Mouse (Mus musculus): ENCODE data around the gene Cpd. TPM values are rescaled to one million over a fixed set of nuclear protein-coding genes. Genes with fewer than 3 reads are reported as not detected.
A peak's percentile ranks its signal among the peaks of the same experiment; 100 is the strongest.

The Cpd gene
- polyA plus RNA-seq, 1 experiment from 2014 or later = 11.6 TPM

DNA sequence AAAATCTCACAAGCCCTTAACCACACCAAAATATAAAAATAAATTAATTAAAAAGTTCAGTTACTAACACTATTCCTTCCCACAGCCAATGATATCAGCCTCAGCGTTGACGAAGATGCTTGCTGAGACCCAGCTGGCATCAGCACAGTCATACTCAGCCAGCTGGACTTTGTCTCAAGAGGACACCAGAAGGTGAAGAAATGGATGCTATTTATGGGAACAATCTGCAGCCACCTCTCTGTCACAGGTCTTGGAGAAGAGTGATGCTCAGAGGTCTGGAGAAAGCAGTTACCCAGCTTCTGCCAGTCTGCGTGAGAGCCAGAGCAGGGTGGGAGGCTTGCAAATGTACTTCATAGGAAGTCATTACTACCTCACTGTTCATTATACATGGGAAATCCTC, 14.4 kb upstream of the Cpd start:
- H3K36me3 ChIP-seq = no peaks in the 10 kb centered on the region
- H3K4me3 ChIP-seq = no peak overlapping the region
- DNase-seq (ENCODE audit: low spot score) = peak; percentile 77
- no peaks in the 10 kb centered on the region for H3K9me3 ChIP-seq
- WGBS = 48% methylated on average over 3 of the region's 3 CpGs
- no peaks in the 10 kb centered on the region for H3K27me3 ChIP-seq (ENCODE audit: insufficient read depth, poor library complexity, severe bottlenecking)
- no peak overlapping the region; the same call in 1 of the 2 replicates for H3K27ac ChIP-seq
- peaks cover 36% of the 10 kb centered on the region for H3K4me1 ChIP-seq

DNA sequence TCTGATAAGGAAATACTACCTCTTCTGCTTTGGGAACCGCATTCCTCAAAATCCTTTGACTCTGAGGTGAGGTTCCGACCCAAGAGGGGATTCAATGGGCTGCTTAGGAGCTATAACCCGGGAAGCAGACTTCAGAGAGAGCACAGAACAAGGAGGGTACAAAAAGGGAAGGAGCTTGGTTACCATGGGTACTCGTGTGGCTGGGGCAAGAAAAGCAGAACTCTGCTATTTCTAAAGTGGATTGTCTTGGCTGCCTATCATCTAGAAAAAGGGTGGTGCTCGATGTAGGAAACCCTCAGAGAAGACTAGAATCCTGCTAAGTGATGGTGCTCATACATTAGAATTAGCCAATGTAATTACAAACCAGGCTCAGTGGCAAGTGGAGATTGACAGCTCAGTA, 12.4 kb upstream of the Cpd start:
- DNase-seq (ENCODE audit: low spot score) = no peak
- no peaks in the 10 kb centered on the region for H3K27me3 ChIP-seq (ENCODE audit: insufficient read depth, poor library complexity, severe bottlenecking)
- no peaks in the 10 kb centered on the region for H3K36me3 ChIP-seq
- 44% methylated on average over 5 of the region's 5 CpGs for WGBS
- H3K27ac ChIP-seq = peak overlapping the region; percentile 79
- peaks cover 48% of the 10 kb centered on the region for H3K4me1 ChIP-seq
- no peak overlapping the region for H3K4me3 ChIP-seq
- no peaks in the 10 kb centered on the region for H3K9me3 ChIP-seq

DNA sequence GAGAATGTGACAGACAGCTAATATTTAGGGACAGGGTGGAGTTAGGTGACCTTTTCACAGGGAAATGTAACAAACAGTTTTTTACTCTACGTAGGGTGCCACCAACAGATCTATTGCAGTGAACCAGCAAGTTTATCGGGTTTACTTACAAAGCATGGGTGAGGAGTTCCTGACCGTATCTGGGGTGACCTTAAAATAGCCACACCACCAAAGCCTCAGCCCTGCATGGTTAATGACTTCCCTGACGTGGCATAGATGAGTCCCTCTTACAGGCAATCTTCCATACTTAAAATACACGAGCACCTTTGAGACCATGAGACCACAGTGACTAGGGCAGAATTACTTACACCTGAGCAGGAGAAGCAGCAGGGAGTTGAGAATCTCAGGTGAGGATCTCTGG, 12.0 kb upstream of the Cpd start:
- 42% methylated on average over 5 of the region's 5 CpGs for WGBS
- peak overlapping the region; percentile 79 for H3K27ac ChIP-seq

DNA sequence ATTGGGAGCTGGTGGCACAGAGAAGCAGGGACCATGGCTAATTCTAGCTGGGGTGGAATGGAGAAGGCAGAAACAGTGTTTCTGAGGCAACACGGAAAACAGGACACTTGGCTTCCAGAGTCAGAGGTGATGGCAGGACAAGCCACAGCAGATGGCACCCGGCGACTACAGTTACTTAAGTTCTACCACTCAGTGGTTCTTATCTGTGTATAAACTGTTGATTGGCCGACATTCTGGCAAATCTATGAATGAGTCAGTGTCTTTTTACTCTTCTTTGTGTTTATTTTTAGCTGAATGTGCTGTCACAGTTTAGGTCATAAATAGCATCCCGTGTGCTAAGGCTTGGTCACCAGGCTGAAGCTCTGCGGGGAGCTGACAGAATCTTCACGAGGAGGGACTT, 10.3 kb upstream of the Cpd start:
- no peak for DNase-seq (ENCODE audit: low spot score)
- 33% methylated on average over 7 of the region's 7 CpGs for WGBS
- peaks cover 48% of the 10 kb centered on the region for H3K4me1 ChIP-seq
- no peaks in the 10 kb centered on the region for H3K36me3 ChIP-seq
- H3K27ac ChIP-seq = peak overlapping the region; percentile 60
- H3K4me3 ChIP-seq = no peak overlapping the region
- H3K27me3 ChIP-seq (ENCODE audit: insufficient read depth, poor library complexity, severe bottlenecking) = no peaks in the 10 kb centered on the region
- no peaks in the 10 kb centered on the region for H3K9me3 ChIP-seq

More for the DNA sequence above, 12.0 kb upstream of the Cpd start:
- no peak overlapping the region for H3K4me3 ChIP-seq
- H3K27me3 ChIP-seq (ENCODE audit: insufficient read depth, poor library complexity, severe bottlenecking) = no peaks in the 10 kb centered on the region
- no peaks in the 10 kb centered on the region for H3K36me3 ChIP-seq
- no peak for DNase-seq (ENCODE audit: low spot score)
- no peaks in the 10 kb centered on the region for H3K9me3 ChIP-seq
- peaks cover 48% of the 10 kb centered on the region for H3K4me1 ChIP-seq

DNA sequence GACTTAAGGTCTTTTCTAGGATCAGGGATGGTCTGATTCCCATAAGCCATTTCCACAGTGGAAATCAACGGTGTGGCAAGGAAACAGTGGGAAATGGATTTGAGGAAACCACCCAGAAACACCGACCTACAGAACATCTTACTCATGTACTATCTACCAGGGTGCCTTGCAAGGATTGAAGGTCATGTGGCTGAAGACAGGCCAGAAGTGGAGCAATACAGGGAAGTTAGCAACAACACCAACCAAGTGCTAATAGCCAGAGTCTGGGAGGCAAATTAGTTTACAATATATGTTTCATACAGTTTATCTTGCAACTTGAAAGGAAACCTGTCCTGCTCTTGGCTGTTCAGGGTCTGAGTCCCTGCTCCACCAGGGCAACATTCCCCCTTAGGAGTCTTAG, 9.8 kb upstream of the Cpd start:
- 84% methylated on average over 2 of the region's 2 CpGs for WGBS
- peaks cover 48% of the 10 kb centered on the region for H3K4me1 ChIP-seq
- H3K27ac ChIP-seq = peak overlapping the region; percentile 60
- H3K4me3 ChIP-seq = no peak overlapping the region
- H3K27me3 ChIP-seq (ENCODE audit: insufficient read depth, poor library complexity, severe bottlenecking) = no peaks in the 10 kb centered on the region
- no peaks in the 10 kb centered on the region for H3K9me3 ChIP-seq
- H3K36me3 ChIP-seq = no peaks in the 10 kb centered on the region
- no peak for DNase-seq (ENCODE audit: low spot score)

DNA sequence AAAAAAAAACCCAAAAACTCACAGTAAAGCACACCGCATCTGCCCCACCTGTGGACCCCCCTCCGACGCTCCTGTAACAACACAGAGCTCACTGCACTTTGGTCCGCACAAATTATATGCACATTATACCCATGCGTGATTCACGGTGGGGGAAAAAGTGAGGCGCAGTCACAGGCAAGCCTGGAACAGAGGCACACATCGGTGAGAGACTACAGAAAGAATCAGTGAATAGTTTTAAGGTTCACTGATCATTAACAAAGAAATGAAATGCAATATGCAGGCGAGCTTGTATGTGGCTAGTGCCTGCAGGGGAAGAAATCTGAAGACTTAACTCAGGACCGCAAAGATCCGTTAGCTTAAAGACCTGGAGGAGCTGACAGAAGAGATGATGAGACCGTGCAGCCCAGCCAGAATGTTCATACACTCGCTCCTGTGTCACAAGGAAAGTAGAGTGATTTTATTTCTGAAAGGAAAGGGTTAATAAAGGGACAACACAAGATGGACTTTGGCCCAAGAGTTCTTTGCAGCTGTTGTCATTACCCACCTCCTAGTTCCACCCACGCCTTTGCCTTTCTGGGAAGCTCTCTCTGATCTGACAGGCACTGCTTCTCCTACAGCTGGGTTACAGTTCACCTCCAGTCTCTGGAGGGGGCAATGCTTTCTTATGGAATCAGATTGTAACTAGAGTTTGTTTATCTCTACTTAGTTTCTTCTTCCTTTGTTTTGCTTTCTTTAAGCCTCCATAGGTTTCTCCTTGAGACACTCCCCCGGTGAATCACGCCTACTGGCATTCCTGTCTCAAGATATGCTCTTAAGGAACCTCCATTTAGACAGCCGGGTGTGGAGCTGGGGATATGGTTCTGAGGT, 7.9 kb upstream of the Cpd start:
- no peaks in the 10 kb centered on the region for H3K27me3 ChIP-seq (ENCODE audit: insufficient read depth, poor library complexity, severe bottlenecking)
- no peak overlapping the region for H3K4me3 ChIP-seq
- no peak for DNase-seq (ENCODE audit: low spot score)
- WGBS = 70% methylated on average over 17 of the region's 17 CpGs
- H3K9me3 ChIP-seq = no peaks in the 10 kb centered on the region
- peaks cover 37% of the 10 kb centered on the region for H3K4me1 ChIP-seq
- no peaks in the 10 kb centered on the region for H3K36me3 ChIP-seq
- H3K27ac ChIP-seq = no peak overlapping the region; the same call in 1 of the 2 replicates

DNA sequence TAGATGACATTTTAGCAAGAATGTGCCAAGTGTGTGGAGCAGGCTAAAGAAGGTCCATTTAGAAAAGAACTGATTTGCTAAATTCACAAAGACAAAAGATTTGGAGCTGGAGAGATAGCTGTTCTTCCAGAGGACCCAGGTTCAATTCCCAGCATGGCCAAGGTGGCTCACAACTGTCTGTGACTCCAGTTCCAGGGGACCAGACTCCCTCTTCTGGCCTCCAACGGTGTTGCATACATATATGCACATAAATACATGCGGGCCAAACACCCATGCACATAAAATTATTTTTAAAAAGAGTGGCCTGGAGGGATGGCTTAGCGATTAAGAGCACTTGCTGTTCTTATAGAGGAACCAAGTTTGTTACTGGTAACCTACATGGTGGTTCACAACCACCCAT, 4.7 kb upstream of the Cpd start:
- no peaks in the 10 kb centered on the region for H3K9me3 ChIP-seq
- peaks cover 17% of the 10 kb centered on the region for H3K4me1 ChIP-seq
- H3K36me3 ChIP-seq = no peaks in the 10 kb centered on the region
- H3K27me3 ChIP-seq (ENCODE audit: insufficient read depth, poor library complexity, severe bottlenecking) = no peaks in the 10 kb centered on the region
- 70% methylated on average over 3 of the region's 3 CpGs for WGBS
- no peak for DNase-seq (ENCODE audit: low spot score)
- no peak overlapping the region for H3K4me3 ChIP-seq
- H3K27ac ChIP-seq = no peak overlapping the region

DNA sequence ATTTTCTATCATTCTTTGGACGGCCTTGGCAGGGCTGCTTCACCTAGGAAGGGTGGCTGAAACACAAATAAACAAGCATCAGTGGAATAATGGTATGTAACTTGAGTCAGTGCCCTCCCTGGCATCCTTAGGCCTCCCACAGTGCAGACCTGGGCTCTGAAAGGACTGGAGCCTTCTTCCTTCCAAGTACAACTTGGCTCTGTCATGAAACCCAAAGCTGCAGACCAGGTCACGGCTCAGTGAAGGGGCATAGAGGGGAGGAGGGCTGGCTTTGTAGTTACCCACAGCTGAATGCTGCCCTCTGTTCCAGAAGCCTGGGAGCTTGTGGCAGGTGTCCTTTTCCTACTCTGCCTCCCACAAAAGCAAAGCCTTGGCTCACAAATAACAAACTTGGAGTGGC, 2.8 kb upstream of the Cpd start:
- 48% methylated on average over 2 of the region's 2 CpGs for WGBS
- H3K9me3 ChIP-seq = no peaks in the 10 kb centered on the region
- no peaks in the 10 kb centered on the region for H3K36me3 ChIP-seq
- H3K27ac ChIP-seq = no peak overlapping the region
- H3K4me3 ChIP-seq = no peak overlapping the region
- H3K27me3 ChIP-seq (ENCODE audit: insufficient read depth, poor library complexity, severe bottlenecking) = no peaks in the 10 kb centered on the region
- H3K4me1 ChIP-seq = peaks cover 24% of the 10 kb centered on the region
- DNase-seq (ENCODE audit: low spot score) = no peak

DNA sequence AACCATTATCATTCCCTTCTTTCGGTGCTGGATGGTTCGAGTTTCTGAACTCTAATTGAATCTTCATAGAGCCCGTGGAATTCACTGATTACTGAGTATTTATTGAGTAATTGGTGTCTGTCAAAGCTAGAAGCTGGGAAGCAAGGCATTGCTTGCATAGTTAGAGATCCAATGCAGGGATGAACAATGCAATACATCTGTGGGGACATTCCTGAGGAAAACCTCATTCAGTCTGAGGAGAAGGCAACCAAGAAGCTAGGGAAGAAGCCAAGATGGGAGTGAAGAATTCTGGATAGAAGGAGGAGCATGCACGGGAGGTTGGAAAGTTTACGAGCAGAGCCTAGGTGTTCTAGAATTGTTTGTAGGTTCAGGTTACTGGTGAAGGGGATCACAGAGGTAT, 1.3 kb upstream of the Cpd start:
- H3K4me1 ChIP-seq = peaks cover 33% of the 10 kb centered on the region
- no peak overlapping the region for H3K4me3 ChIP-seq
- H3K36me3 ChIP-seq = no peaks in the 10 kb centered on the region
- H3K9me3 ChIP-seq = no peaks in the 10 kb centered on the region
- WGBS = 77% methylated on average over 5 of the region's 5 CpGs
- H3K27ac ChIP-seq = no peak overlapping the region
- DNase-seq (ENCODE audit: low spot score) = no peak
- H3K27me3 ChIP-seq (ENCODE audit: insufficient read depth, poor library complexity, severe bottlenecking) = no peaks in the 10 kb centered on the region

DNA sequence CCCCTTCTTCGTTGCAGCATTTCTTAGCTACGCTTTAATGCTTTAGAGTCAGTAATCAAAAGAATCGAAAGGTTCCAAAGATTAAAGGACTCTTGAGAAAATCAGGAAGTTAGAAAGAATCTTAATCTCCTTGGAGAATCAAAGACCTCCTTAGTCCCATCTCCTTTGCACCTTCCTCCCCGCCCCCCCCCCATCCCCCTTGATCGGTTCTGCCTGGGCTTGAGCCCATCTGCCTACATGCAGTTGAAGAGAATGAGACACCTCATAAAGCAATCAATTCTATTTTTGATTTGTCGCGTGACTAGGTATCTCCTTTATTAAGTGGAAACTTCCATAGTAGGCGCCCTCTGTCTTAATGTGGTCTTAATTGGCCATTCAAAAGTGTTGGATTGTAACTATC, 536 bp upstream of the Cpd start:
- Histone ChIP-seq H3K27me3 (ENCODE audit: insufficient read depth, poor library complexity, severe bottlenecking) (no peaks in the 10 kb centered on the region), H3K36me3 (no peaks in the 10 kb centered on the region), H3K4me3 (peak overlapping the region; percentile 98), H3K27ac (peak overlapping the region; percentile 94), H3K9me3 (no peaks in the 10 kb centered on the region), H3K4me1 (peaks cover 37% of the 10 kb centered on the region)
- no peak for DNase-seq (ENCODE audit: low spot score)
- WGBS = 23% methylated on average over 8 of the region's 8 CpGs

DNA sequence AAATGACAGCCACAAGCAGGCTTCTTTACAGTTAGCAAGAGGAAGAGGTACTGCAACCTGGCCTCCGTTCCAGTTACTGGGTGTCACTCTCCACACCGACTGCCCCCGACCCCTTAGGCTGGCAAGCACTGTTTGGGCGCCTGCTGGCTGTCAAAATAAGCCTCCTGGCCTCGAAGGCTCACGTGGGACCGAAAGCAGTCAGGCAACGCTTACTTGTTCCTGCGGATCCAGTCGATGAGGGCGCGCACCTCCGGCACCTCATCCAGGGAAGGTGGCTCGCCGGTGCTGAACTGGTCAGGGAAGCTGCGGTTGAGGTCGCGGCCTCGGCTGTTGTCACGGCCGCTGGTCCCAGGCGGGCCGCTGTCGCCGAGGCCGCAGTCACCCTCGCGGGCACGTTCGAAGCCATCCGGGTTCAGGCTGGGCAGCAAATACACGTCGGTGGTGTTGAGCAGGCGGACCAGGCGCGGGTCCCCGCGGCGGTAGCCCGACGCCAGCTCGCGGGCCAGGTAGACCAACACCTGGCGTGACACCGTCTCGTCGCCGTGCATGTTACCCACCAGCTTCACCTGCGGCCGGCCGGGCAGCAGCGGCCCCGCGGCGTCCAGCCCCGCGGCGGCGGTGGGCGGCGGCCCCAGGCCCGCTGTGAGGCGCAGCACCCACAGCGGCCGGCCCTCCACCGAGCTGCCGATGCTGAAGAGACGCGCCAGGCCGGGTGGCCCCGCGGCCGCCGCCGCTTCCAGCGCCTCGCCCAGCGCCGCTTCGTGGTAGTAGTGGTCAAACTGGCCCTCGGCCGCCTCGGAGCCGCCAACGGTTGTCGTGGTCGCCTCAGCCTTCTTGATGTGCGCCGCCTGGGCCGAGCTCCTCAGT, 574 bp downstream of the Cpd start:
- Histone ChIP-seq H3K27ac (peak overlapping the region; percentile 94), H3K36me3 (no peaks in the 10 kb centered on the region), H3K4me1 (peaks cover 46% of the 10 kb centered on the region), H3K27me3 (ENCODE audit: insufficient read depth, poor library complexity, severe bottlenecking) (no peaks in the 10 kb centered on the region), H3K9me3 (no peaks in the 10 kb centered on the region), H3K4me3 (peak overlapping the region; percentile 98)
- peak; percentile 83 for DNase-seq (ENCODE audit: low spot score)
- WGBS = under 1% methylated on average over 81 of the region's 90 CpGs

DNA sequence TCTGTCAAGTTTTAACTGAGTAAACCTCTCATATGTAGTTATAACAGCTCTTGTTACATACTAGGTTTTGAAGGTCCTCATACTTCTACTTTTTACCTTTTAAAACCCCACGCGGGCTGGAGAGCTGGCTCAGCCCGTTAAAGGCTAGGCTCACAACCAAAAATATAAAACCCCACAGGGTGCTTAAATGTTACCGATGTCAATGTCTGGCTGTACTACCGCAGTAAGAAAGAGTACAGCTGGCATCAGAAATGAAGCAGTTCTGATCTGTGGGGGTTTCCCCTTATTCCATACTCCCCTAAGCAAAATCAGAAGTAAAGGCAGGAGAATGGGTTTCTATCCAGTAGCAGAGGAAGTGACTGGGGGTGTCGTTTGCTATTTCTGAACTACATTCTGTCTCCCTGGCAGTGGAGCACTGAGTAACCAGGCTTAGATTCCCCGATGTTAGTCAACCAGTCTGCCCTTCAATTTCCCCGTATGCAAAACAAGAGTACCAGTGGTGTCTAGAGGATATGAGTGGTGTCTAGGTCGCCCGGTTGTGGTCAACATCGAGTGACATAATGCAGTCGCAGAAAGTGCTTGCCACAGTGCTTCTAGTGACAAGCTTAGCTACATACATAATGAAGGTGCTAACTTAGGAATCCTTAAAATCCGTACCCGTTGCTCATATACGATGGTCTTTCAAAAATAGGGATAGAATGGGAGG, 1.4 kb downstream of the Cpd start:
- H3K4me1 ChIP-seq = peaks cover 46% of the 10 kb centered on the region
- H3K27me3 ChIP-seq (ENCODE audit: insufficient read depth, poor library complexity, severe bottlenecking) = no peaks in the 10 kb centered on the region
- H3K9me3 ChIP-seq = no peaks in the 10 kb centered on the region
- DNase-seq (ENCODE audit: low spot score) = no peak
- 34% methylated on average over 15 of the region's 15 CpGs for WGBS
- H3K27ac ChIP-seq = peak overlapping the region; percentile 94
- H3K36me3 ChIP-seq = no peaks in the 10 kb centered on the region
- H3K4me3 ChIP-seq = peak overlapping the region; percentile 98

DNA sequence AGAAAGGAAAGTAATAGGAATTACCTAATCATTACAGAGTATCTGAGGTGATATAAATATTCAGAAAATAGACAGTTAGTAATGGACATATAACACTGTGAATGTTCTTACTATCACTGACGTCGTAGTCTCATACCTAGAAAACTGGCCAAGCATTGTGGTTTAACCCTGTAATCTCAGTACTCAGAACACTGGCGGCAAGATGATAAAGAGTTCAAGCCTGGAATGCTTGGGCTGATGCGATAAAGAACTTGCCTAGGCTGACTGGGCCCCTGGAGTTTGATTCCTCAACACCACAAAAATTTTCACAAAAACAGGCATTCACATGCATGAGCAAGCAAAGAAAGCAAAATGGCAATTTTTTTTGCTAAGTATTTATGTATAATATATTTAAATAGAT, 8.2 kb downstream of the Cpd start:
- no peak overlapping the region for H3K4me3 ChIP-seq
- peaks cover 36% of the 10 kb centered on the region for H3K4me1 ChIP-seq
- H3K9me3 ChIP-seq = no peaks in the 10 kb centered on the region
- WGBS = 35% methylated on average over 4 of the region's 4 CpGs
- peaks cover 5% of the 10 kb centered on the region for H3K36me3 ChIP-seq
- H3K27ac ChIP-seq = no peak overlapping the region
- DNase-seq (ENCODE audit: low spot score) = no peak
- no peaks in the 10 kb centered on the region for H3K27me3 ChIP-seq (ENCODE audit: insufficient read depth, poor library complexity, severe bottlenecking)

Measured in heart, embryonic 10.5 days (tissue).